Comparison of ENCODE assay signal across 12 mouse cellular contexts in the genomic region with DNA sequence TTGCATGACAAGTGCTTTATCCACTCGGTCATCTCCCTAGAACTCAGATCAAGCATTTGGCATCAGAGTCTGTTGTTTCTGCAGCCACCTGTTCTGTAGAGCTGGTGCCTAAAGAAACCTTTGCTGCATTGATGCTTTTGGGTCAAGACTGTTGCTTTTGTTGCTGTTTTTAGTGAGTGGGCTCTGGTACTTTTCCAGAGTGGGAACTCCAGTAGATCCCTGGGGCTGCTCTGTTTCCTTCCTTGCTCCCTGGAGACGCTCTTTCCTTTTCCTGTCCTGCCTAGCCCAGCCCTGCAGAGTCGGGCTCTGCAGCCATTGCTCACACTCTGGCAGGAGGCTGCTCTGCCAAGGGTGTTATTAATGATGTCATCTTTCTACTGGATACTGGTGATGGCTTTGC.
DNase-seq lines count a peak whose midpoint lies in the region; ATAC-seq and TF ChIP-seq lines count a peak whose summit lies in the region.
"Had no signal": no experiment of that assay in that cellular context is flagged by ENCODE, and none has a peak within 500 bp of the region (broad histone marks: within the 10 kb centered on the region; RNA-seq: fewer than 3 reads in every experiment).

No protein-coding gene starts in this region.

- no peak overlapping the region for H3K27ac ChIP-seq in embryonic facial prominence, embryonic 15.5 days (replicated peaks)
- H3K27ac ChIP-seq in embryonic facial prominence, embryonic 10.5 days (replicated peaks), result no peak overlapping the region
- peak overlapping the region; percentile 28; the same call in 1 of the 2 replicates for H3K27ac ChIP-seq in kidney, postnatal 0 days
- H3K27ac ChIP-seq: forebrain, embryonic 13.5 days had no signal

- H3K9me3 ChIP-seq in embryonic facial prominence, embryonic 15.5 days (replicated peaks), result no peaks in the 10 kb centered on the region
- no peaks in the 10 kb centered on the region for H3K9me3 ChIP-seq in embryonic facial prominence, embryonic 10.5 days
- no peaks in the 10 kb centered on the region for H3K9me3 ChIP-seq in kidney, postnatal 0 days (replicated peaks; ENCODE audit: low read length)
- H3K9me3 ChIP-seq: forebrain, embryonic 13.5 days; megakaryocyte, embryonic 14.5 days had no signal

- peak; percentile 43; the same call in 1 of the 2 replicates for ATAC-seq in embryonic facial prominence, embryonic 15.5 days (ENCODE audit: insufficient number of reproducible peaks, low FRiP score, low TSS enrichment, low read depth)
- no peak for ATAC-seq in kidney, postnatal 0 days (replicated peaks; ENCODE audit: low FRiP score, low read depth)
- ATAC-seq: forebrain, embryonic 13.5 days; Patski had no signal

- H3K27me3 ChIP-seq in embryonic facial prominence, embryonic 15.5 days, result no peaks in the 10 kb centered on the region
- no peaks in the 10 kb centered on the region for H3K27me3 ChIP-seq in embryonic facial prominence, embryonic 10.5 days (replicated peaks; ENCODE audit: low read depth, poor library complexity, severe bottlenecking)
- no peaks in the 10 kb centered on the region for H3K27me3 ChIP-seq in kidney, postnatal 0 days (ENCODE audit: insufficient read depth, low read length)
- H3K27me3 ChIP-seq: forebrain, embryonic 13.5 days; megakaryocyte, embryonic 14.5 days; Patski had no signal

- no peak for DNase-seq in embryonic facial prominence, embryonic 10.5 days (ENCODE audit: low spot score)
- DNase-seq in adrenal gland, adult 8-10 months, result peak; percentile 49
- DNase-seq in cerebellum, postnatal 36 days, result peak; percentile 43 to 46
- peak; percentile 67 for DNase-seq in kidney, postnatal 0 days (ENCODE audit: low spot score)
- DNase-seq in embryo, embryonic 10 days (ENCODE audit: low spot score), result no peak
- DNase-seq in thymus, postnatal 0 days (ENCODE audit: low spot score), result no peak
- DNase-seq in left cerebral cortex, adult 8-10 months (ENCODE audit: low spot score in 2 of 2), result no peak
- DNase-seq: left cerebral cortex, postnatal 4 days had no signal

- H3K4me2 ChIP-seq in embryonic facial prominence, embryonic 15.5 days (replicated peaks), result no peak overlapping the region
- H3K4me2 ChIP-seq in kidney, postnatal 0 days (ENCODE audit: low read length), result no peak overlapping the region
- H3K4me2 ChIP-seq: forebrain, embryonic 13.5 days had no signal

- H3K4me1 ChIP-seq in embryonic facial prominence, embryonic 15.5 days, result no peaks in the 10 kb centered on the region
- peaks cover 18% of the 10 kb centered on the region for H3K4me1 ChIP-seq in embryonic facial prominence, embryonic 10.5 days
- H3K4me1 ChIP-seq in kidney, postnatal 0 days (replicated peaks; ENCODE audit: insufficient read depth, low read length), result peaks cover 5% of the 10 kb centered on the region; the same call in 1 of the 2 replicates

- H3K36me3 ChIP-seq in embryonic facial prominence, embryonic 15.5 days, result no peaks in the 10 kb centered on the region
- H3K36me3 ChIP-seq in embryonic facial prominence, embryonic 10.5 days (replicated peaks), result 0 out of 2 replicates have a peak, but pooled peaks cover 5% of the 10 kb centered on the region
- no peaks in the 10 kb centered on the region for H3K36me3 ChIP-seq in kidney, postnatal 0 days (ENCODE audit: insufficient read depth, low read length)

- no peak for TF ChIP-seq CTCF in kidney, postnatal 0 days (IDR thresholded peaks at IDR 0.05; ENCODE audit: low read depth)

- no peak overlapping the region for H3K4me3 ChIP-seq in embryonic facial prominence, embryonic 15.5 days (replicated peaks)
- H3K4me3 ChIP-seq in embryonic facial prominence, embryonic 10.5 days, result no peak overlapping the region
- no peak overlapping the region for H3K4me3 ChIP-seq in kidney, postnatal 0 days (replicated peaks; ENCODE audit: low read depth, low read length)
- H3K4me3 ChIP-seq: forebrain, embryonic 13.5 days; megakaryocyte, embryonic 14.5 days had no signal

- 48% methylated on average over 3 of the region's 3 CpGs for WGBS in embryonic facial prominence, embryonic 15.5 days
- WGBS in embryonic facial prominence, embryonic 10.5 days, result 64% methylated on average over 3 of the region's 3 CpGs
- WGBS in kidney, postnatal 0 days, result 63% methylated on average over 3 of the region's 3 CpGs

- no peak overlapping the region for H3K9ac ChIP-seq in embryonic facial prominence, embryonic 15.5 days
- H3K9ac ChIP-seq in kidney, postnatal 0 days (ENCODE audit: low read depth, low read length), result no peak overlapping the region
- H3K9ac ChIP-seq: forebrain, embryonic 13.5 days had no signal

Comparison
In these comparisons a context has a peak if more than half of its experiments do, and no peak if none do; other contexts are left out.
1. DNase-seq: peak in adrenal gland, adult 8-10 months (single experiment), cerebellum, postnatal 36 days (2 of 2) and kidney, postnatal 0 days (single experiment); none in embryonic facial prominence, embryonic 10.5 days (single experiment), embryo, embryonic 10 days (single experiment), thymus, postnatal 0 days (single experiment) and left cerebral cortex, adult 8-10 months (0 of 2).